Comparison of ENCODE assay signal across 9 mouse cellular contexts in genomic region chr15:51635129-51635920, GRCm38 (mm10).
DNase-seq lines count a peak whose midpoint lies in the region; ATAC-seq lines count a peak whose summit lies in the region.
"Had no signal": no experiment of that assay in that cellular context is flagged by ENCODE, and none has a peak within 500 bp of the region (broad histone marks: within the 10 kb centered on the region; RNA-seq: fewer than 3 reads in every experiment).

No protein-coding gene starts in this region.

- H3K4me3 ChIP-seq in hindbrain, embryonic 15.5 days, result peak overlapping the region; percentile 2; the same call in 1 of the 2 replicates
- no peak overlapping the region for H3K4me3 ChIP-seq in neural tube, embryonic 15.5 days (replicated peaks)

- no peak overlapping the region for H3K9ac ChIP-seq in hindbrain, embryonic 15.5 days
- no peak overlapping the region for H3K9ac ChIP-seq in neural tube, embryonic 15.5 days (replicated peaks)

- H3K4me1 ChIP-seq in hindbrain, embryonic 15.5 days (replicated peaks), result peaks cover 8% of the 10 kb centered on the region
- H3K4me1 ChIP-seq in neural tube, embryonic 15.5 days, result peaks cover 7% of the 10 kb centered on the region

- H3K27ac ChIP-seq in hindbrain, embryonic 15.5 days (replicated peaks), result peak overlapping the region; percentile 36
- no peak overlapping the region for H3K27ac ChIP-seq in neural tube, embryonic 15.5 days (replicated peaks)
- H3K27ac ChIP-seq: macrophage had no signal

- peak; percentile 3 to 12 for DNase-seq in cerebellum, adult 18-20 months
- no peak for DNase-seq in cerebellum, adult 11 months
- peak; percentile 43 for DNase-seq in retina, postnatal 1 day
- no peak for DNase-seq in retina, embryonic 14.5 days (ENCODE audit: low spot score)
- DNase-seq in urinary bladder, adult 2 months (ENCODE audit: low spot score), result no peak
- DNase-seq in frontal cortex, adult 2 months (ENCODE audit: extremely low spot score in 1 of 2, low spot score in 1 of 2), result no peak

- H3K27me3 ChIP-seq in hindbrain, embryonic 15.5 days, result no peaks in the 10 kb centered on the region
- no peaks in the 10 kb centered on the region for H3K27me3 ChIP-seq in neural tube, embryonic 15.5 days (replicated peaks)

- peak overlapping the region; percentile 39 for H3K4me2 ChIP-seq in hindbrain, embryonic 15.5 days
- peak overlapping the region; percentile 42 for H3K4me2 ChIP-seq in neural tube, embryonic 15.5 days

- 0 out of 2 replicates have a peak, but pooled peaks have one; percentile 37 for ATAC-seq in hindbrain, embryonic 15.5 days (ENCODE audit: low FRiP score, low read depth)
- peak; percentile 37 for ATAC-seq in neural tube, embryonic 15.5 days (ENCODE audit: low FRiP score)

- H3K9me3 ChIP-seq in hindbrain, embryonic 15.5 days, result no peaks in the 10 kb centered on the region
- H3K9me3 ChIP-seq in neural tube, embryonic 15.5 days (replicated peaks), result no peaks in the 10 kb centered on the region

- no peaks in the 10 kb centered on the region for H3K36me3 ChIP-seq in hindbrain, embryonic 15.5 days
- H3K36me3 ChIP-seq in neural tube, embryonic 15.5 days, result no peaks in the 10 kb centered on the region

- WGBS in hindbrain, embryonic 15.5 days, result 31% methylated on average over 21 of the region's 21 CpGs
- 32% methylated on average over 21 of the region's 21 CpGs for WGBS in neural tube, embryonic 15.5 days

Comparison
In these comparisons a context has a peak if more than half of its experiments do, and no peak if none do; other contexts are left out.
1. DNase-seq: peak in cerebellum, adult 18-20 months (2 of 2) and retina, postnatal 1 day (single experiment); none in cerebellum, adult 11 months (single experiment), retina, embryonic 14.5 days (single experiment), urinary bladder, adult 2 months (single experiment) and frontal cortex, adult 2 months (0 of 2).